Mouse (Mus musculus) heart, adult 8-10 months (tissue): ENCODE measurements at regions not wholly inside any gene's neighbourhood (a gene's known extent, or its start where the extent isn't known, plus 50 kb on each side); places are given as distances from the start of the nearest gene placed in this dataset.

Experiments used
- DNase-seq: peaks from one replicate; pipeline ENCODE4 v3.0.0; 2022; ENCODE audit warnings: low spot score

- no peak for DNase-seq
These were observed 289.5 kb downstream of the Slc22a22 start for GRCm38 (mm10) chr15:57187840-57188457.

GRCm38 (mm10) chr15:57179138-57179537 is 298.3 kb downstream of the Slc22a22 start:
- DNase-seq, result no peak

GRCm38 (mm10) chr15:57172723-57173122 is 304.7 kb downstream of the Slc22a22 start:
- peak; percentile 5 for DNase-seq

GRCm38 (mm10) chr15:57162401-57163343 is 314.8 kb downstream of the Slc22a22 start:
- DNase-seq, result no peak

- DNase-seq, result no peak
These were observed 337.2 kb downstream of the Slc22a22 start for GRCm38 (mm10) chr15:57140130-57140750.

DNA sequence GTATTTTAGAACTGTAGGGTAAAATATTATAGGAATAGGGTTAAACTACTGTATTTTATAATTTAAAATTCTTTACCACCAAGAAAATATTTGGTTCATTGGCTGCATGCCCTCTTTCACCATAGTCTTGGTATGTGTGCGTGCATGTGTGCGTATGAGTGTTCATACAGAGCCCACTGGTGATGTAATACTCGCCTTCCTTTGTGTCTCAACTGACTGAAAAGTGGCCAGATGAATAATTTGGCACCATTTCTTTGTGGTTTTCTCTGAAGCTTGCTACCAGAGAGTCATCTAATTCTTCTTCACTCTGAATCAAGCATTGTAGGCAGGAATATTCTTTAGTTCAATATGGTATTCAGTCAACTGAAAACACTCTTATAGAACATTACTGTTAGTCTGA is 372.7 kb downstream of the Slc22a22 start:
- no peak for DNase-seq

- no peak for DNase-seq
These were observed 380.1 kb downstream of the Slc22a22 start for GRCm38 (mm10) chr15:57097309-57097708.

- DNase-seq, result no peak
These were observed 397.6 kb downstream of the Slc22a22 start for GRCm38 (mm10) chr15:57079806-57080205.

DNA sequence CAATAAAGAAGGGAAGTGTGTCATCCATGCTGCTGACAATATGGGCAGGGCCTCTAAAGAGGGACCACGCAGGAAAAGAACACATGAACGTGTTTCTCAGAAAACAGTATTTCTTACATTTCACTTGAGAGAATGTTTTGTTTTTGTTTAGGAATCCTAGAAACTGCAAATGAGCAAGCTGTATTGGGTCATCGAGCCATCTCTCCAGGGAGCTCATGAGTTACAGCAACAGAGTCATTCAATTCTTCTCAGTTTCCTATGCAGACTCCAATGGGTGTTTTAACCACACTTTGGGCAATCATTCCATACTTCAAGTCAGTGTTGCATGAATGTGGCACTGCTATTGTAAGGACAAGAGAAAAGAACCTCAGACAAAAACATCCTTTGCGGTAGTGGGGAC is 403.6 kb downstream of the Slc22a22 start:
- no peak for DNase-seq

- no peak for DNase-seq
These were observed 415.9 kb downstream of the Slc22a22 start for GRCm38 (mm10) chr15:57061502-57061901.

DNA sequence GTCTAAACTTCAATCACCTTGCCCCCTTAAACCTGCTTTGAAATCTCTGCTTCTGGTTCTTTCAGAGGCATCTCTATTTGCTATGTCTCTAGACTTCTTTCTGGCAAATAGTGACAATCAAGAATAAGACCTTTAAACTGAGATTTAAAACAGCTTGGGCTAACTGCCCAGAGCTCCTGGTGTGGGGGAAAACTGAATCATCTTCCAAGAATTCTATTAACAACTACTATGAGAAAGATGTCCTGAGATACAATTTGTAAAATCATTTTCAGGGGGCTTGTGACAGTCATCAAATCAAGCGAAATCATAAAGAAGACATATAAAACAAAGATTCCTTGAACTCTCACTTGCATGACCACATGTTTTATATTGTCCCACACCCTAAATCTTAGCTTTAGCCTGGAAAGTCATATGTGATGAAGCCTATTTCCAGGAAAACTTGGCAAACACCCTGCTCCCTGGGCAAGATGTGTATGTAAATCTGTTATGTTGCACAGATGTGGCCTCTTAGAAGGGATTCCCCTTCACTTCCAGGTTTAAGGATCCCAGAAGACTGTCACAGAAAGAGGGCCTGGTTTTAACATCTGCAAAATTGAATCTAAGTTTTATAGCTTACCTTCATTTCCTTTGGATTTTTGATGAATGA is 417.8 kb downstream of the Slc22a22 start:
- no peak for DNase-seq

- no peak for DNase-seq
These were observed 425.1 kb downstream of the Slc22a22 start for GRCm38 (mm10) chr15:57052287-57052686.

DNA sequence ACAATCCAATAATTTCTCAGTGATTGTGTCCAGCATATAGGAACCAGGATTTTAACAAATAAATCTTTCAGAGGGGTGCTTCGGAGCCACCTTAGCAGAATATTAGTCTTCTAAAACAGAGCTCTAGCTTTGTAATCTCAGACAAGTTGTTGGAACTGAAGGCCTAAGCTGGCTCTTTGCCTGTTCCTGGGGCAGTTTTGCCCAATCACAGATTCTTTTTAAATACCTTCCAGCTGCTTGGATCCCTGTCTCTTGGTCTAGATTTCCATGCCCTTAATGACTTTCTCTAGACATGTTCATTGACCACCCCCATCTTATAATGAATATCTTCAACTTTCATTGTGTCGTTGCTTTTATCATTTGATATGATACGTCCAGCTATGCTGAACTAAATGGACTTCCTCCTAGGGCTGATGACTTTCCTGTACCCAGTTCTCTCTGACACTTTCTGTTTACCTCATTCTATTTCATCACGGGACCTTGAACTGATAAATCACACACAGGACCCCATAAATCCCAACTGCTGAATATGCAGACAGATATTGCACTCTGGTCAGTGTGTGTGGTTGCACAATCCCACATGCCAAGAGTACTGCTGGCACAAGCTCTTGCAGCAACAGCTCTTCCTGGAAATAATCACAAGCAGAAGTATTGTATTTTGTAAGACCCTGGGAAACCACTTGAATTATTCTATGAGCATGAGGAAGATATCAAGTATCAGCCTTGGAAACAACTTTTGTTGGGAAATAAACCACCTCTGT is 440.4 kb downstream of the Slc22a22 start:
- DNase-seq, result no peak

GRCm38 (mm10) chr15:57033012-57033411 is 444.4 kb downstream of the Slc22a22 start:
- DNase-seq, result no peak
